Mouse (Mus musculus) kidney, adult 8-10 months (tissue): ENCODE data around the gene Dlk1.

Experiments used
- DNase-seq, 2 experiments: peaks; one replicate each; pipeline ENCODE4 v3.0.0; 2022

Gene Dlk1

GRCm38 (mm10) chr12:109491701-109492100, 39.1 kb downstream of the Dlk1 start:
- no peak for DNase-seq

GRCm38 (mm10) chr12:109493381-109493780, 40.8 kb downstream of the Dlk1 start:
- no peak for DNase-seq

- DNase-seq: no peak
Measured at GRCm38 (mm10) chr12:109495016-109495644, 42.5 kb downstream of the Dlk1 start.

GRCm38 (mm10) chr12:109496397-109496796, 43.8 kb downstream of the Dlk1 start:
- no peak for DNase-seq

- DNase-seq: no peak
Measured at GRCm38 (mm10) chr12:109500992-109501391, 48.4 kb downstream of the Dlk1 start.

GRCm38 (mm10) chr12:109502360-109503040, 49.9 kb downstream of the Dlk1 start:
- DNase-seq: no peak

GRCm38 (mm10) chr12:109507693-109508092, 55.1 kb downstream of the Dlk1 start:
- no peak for DNase-seq

GRCm38 (mm10) chr12:109508495-109509454, 56.2 kb downstream of the Dlk1 start:
- DNase-seq: no peak

GRCm38 (mm10) chr12:109509531-109510137, 57.0 kb downstream of the Dlk1 start:
- DNase-seq: no peak

- DNase-seq: no peak
Measured at GRCm38 (mm10) chr12:109510247-109510646, 57.6 kb downstream of the Dlk1 start.

- no peak for DNase-seq
Measured at GRCm38 (mm10) chr12:109511456-109511855, 58.8 kb downstream of the Dlk1 start.

- no peak for DNase-seq
Measured at GRCm38 (mm10) chr12:109512151-109512907, 59.7 kb downstream of the Dlk1 start.
